Mouse (Mus musculus) cerebellum, adult 18-20 months (tissue): Measurements from ENCODE around the gene Mrpl39.

Experiments
- DNase-seq, 2 experiments: peaks; one replicate each; pipeline ENCODE4 v3.0.0; 2021

The Mrpl39 gene

DNA sequence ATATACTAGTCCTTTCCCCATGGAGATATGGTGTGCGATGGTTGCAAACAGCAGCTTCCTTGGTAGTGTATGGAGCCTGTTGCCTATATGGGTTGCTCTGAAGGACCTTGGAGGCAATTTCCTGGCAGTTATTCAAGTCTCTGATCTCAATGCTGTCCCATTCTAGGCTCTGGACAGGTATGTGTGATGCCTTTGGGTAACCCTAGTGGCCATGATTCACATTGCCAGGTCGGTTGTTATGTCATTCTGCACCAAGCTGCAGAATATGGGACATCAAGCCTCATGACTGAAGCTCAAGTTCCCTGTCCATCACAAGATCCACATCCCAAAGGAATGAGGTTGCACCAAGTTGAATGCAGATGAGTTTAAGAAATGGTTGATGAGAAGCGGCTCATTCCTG lies 1.8 kb upstream of the Mrpl39 start:
- no peak for DNase-seq

DNA sequence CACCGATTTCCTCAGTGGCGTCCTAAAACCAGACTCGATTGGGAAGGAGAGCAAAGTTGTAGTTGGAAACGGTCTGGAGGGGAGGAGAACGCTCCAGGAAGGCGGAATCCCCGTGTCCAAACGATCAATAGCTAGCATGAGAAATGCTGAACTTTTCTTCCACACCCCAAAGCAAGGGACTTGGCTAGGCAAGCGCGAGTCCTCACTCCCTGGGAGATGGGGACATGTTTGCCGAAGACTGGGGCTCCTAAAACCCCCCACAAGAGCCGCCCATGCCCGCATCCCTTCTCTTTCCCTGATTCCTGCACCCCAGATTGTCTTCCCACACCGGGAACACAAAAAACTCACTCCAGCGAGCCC lies 756 bp downstream of the Mrpl39 start:
- DNase-seq = no peak

DNA sequence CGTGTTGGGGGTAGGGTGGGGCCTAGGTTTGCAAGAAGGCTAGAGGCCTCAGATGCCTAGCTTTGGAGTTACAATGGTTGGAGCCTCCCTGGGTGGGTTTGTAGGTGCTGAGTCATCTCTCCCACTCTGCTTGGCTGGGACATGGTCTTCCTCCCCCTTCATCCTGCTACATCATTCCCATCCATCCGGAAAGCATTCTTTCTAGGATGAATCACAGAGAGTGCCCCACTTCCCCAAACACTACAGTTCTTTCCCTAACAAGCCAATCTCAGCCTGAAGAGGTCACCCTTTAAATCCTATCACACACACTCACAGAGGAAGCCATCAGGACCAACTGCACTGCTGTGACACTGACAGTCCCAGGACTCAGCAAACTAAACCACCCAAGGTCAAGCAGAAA lies 14.9 kb downstream of the Mrpl39 start:
- no peak for DNase-seq

DNA sequence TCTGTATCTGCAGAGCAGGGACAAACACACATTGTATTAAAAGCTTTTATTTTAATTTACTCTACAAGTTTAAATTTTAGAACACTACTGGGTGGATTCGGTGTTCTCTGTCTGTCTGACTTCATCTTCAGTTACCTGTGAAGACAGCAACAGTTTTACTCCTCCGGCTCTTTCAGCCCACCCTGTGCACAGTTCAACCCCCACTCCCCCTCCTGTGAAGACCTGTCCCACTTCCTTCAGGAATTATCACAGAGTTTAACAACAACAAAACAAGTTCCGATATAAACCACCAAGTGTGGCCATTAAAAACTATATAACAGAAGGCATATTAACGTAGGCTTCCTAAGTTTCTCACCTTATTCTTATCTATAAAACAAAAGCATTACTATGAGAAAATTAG lies 17.3 kb downstream of the Mrpl39 start:
- DNase-seq = no peak

DNA sequence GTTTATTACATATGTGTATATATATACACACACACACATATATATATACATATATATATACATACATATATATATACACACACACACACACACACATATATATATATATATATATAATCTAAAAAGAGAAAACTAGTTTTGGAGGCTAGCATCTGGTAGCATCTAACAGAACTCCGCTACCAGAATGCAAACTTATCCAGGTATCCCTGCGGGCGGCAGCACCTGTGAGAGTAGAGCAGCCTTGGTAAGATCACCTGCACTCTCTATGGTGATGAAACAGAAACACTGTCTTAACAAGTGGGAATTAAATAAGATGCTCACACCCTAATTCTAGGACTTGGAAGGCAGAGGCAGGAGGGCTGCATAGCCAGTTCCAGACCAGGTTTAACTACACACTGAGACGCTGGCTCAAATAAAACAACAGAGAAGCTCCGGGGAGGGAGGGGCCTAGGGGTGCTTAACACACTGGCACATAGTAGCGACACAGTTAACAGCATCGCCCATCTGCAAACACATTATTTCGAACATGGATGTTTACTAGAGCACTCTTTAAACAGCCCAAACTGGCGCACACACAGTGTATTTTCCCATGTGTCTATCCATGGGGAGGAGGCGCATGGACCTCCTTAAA lies 17.8 kb downstream of the Mrpl39 start:
- no peak for DNase-seq

DNA sequence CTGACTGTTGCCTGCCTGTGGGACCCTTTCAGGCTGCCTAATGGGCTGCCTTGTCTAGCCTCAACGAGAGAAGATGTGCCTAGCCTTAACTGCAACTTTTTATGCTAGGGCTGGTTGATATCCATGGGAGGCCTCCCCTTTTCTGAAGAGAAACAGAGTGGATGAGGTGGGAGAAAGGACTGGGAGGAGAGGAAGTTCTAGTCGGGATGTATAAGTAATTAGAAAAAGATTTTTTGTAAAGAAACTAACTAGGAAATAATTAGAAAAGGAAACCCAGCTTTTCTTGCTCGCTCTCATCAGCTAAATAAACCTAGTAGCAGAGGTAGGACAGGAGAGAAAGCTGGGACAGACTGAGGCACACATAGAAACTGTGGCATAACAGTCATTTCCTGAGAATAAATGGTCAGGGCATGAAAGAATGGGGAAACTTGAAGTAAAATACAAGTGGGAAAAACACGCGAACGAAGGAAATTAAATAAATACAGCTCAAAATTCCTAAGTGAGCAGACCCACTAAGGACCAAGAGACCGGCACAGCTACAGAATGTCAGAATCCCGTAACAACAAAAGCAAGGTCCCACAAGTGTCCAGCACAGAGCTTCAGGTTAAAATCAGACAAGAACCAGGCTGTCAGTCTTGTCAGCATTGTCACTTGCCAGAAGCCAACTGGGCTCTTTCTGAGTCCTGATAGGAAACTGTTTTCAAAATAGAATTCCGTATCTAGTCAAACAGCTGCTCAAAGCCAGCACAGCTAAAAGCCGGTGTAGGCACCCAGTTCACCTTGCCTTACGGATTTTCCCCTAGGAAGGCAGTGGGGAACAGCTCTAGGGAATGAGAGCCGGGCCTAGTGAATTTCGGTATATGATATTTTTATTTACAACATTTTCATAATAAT lies 18.6 kb downstream of the Mrpl39 start:
- no peak for DNase-seq

DNA sequence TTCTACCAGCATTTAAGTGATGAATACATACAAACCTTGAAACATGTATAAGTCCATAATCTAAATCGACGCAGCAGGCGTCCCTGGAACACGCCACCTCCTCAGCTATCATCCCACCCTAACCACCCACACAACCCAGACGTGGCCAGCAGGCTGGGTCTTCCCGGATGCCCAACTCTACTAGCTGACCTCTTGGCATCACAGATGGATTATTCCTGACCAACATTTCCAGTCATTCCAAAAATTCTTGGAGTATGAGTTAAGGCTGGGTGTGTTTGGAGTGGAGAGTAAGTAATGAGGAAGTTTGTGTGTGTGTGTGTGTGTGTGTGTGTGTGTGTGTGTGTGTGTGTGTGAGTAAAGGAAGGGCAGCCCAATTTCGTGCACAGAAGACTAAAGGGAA lies 19.3 kb downstream of the Mrpl39 start:
- DNase-seq = no peak

DNA sequence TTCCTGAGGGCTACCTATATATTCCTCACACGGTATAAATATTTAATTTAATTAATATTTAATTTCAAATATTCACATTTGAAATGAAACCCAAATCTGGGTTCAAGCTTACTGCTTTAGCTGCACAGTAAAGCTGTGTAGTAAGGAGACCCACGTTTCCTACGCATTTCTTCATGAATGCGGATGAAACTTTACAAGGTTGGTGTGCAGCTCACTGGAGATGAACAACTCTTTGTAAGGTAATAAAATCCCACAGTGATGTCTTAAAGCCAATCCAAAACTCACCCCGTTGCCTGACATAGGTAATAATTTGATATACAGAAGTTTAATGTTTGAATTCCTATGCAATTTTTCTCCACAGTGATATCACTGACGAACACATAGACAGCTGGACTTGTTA lies 20.6 kb downstream of the Mrpl39 start:
- no peak for DNase-seq

DNA sequence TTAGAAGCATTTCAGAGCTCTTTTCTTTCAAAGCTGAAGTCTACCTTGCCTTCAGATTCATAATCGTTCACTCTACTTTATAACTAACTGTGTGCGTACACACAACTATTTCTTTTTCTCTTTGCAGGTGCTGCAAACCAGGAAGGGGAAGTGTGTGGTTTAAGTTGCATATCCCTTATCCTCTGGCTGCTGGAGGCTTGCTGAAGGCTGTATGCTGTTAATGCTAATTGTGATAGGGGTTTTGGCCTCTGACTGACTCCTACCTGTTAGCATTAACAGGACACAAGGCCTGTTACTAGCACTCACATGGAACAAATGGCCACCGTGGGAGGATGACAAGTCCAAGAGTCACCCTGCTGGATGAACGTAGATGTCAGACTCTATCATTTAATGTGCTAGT lies 21.6 kb downstream of the Mrpl39 start:
- DNase-seq = no peak

DNA sequence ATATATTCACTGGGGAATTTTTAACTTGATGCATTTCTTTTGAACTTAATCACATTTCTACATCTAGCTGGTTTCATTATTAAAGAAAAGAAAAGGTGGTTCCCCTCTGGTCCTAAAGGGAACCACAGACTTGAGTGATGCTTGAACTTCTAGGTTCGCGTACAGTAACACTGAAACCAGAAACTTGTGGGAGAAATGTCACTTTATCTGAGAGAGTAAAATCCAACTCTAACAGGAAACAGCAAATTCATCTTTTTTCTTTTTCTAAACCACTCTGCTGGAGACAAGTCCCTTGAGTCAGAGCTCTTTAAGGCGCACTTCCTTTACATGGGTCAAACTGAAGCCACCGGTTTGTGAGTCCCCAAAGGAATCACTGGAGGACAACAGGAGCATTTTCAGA lies 22.4 kb downstream of the Mrpl39 start:
- DNase-seq = no peak

DNA sequence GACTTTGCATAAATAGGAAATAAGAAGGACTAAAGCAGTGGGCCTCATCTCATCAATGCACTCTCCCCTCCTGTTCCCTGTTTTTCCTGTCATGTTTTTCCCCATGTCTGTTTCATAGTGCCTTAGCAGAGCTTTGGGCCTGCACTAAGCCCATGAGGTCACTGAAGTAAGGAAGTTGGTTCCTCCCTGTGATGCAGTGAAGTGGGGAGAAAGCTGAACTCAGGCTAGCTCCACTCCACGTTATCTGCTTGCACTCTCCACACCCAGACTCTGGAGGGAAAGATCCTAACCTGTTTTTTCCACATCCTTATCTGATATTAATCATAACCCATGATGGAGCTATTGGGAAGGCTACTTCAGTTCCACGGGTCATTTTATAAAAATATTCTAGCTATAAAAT lies 26.9 kb downstream of the Mrpl39 start:
- no peak for DNase-seq

DNA sequence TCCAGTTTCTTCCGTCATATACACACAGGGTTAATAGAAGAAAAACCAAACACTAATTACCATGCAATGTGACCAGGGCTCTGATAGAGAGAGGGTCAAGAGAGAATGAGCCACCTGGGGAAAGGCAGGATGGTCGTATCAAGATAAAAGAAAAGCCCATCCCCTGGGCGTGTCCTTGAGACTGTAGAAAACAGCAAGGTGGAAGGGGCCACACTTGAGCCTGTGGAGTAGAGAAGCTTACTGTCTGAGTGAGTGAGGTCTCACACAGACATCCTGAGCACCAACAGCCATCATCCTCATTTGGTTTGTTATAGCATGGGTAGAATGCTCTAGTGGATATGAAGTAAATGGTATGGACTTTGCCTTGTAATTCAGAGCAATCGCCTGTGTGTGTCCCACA lies 27.7 kb downstream of the Mrpl39 start:
- DNase-seq = no peak

DNA sequence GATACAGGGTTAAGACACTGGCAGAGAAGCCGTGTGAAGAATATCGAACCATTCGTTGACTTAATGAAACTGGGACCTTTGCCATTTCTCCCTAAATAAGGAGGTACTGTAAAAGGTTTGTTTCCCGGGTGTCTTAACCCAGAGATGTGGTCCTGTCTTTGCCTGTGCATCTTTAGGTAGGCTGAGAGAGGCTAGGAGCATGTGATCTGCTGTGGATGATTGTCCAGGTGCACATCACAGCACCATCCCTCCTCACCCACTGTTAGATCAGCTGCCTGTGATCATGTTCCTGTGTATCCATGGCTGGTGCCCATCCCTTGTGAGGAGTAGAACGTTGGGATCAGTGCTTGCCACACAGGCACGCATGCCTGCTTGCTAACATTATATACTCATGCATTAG lies 29.0 kb downstream of the Mrpl39 start:
- DNase-seq = no peak

DNA sequence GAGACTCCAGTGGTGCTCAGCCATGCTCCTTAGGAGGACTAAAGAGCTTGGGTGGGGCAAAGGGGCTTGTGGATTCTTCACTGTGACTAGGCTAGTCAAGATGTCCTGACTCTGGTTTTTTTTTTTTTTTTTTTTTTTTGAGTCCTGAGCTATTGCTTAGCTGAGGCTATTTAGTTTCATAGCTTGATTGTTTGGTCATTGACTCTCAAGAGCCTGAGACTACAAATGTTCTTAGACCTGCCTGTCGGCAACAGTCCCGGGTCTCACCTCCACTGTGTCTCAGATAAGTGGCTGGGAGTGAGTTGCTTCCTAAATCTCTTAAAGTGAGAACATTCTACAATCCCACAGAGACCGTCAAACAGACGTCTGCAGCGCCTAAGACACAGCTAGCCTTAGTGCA lies 30.0 kb downstream of the Mrpl39 start:
- DNase-seq = no peak

DNA sequence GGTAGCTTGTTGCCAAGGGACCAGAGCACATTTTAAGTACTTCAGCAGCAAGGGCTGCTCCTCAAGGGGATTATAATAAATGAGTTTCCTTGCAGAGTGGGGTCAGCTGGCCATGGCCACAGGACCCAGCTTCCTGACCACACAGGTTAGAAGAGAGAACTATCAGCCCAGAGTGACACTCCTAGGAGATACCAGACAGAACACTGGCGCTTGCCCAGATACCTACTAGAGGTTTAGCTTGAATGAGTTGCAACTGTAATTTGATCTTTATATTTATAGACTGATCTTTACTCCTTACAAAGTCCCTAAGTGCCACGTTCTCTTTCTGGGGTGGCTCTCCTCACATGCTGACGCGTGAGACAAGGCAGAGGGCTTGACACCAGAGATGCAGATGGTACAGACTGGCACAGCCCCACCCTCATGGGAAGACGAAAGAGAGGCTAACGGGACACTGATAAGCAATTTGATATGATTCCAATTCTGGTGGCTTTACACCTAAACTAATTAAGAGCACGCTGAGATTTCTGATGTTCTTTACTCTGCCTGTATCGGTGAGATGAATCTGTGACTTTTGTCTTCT lies 30.8 kb downstream of the Mrpl39 start:
- no peak for DNase-seq

DNA sequence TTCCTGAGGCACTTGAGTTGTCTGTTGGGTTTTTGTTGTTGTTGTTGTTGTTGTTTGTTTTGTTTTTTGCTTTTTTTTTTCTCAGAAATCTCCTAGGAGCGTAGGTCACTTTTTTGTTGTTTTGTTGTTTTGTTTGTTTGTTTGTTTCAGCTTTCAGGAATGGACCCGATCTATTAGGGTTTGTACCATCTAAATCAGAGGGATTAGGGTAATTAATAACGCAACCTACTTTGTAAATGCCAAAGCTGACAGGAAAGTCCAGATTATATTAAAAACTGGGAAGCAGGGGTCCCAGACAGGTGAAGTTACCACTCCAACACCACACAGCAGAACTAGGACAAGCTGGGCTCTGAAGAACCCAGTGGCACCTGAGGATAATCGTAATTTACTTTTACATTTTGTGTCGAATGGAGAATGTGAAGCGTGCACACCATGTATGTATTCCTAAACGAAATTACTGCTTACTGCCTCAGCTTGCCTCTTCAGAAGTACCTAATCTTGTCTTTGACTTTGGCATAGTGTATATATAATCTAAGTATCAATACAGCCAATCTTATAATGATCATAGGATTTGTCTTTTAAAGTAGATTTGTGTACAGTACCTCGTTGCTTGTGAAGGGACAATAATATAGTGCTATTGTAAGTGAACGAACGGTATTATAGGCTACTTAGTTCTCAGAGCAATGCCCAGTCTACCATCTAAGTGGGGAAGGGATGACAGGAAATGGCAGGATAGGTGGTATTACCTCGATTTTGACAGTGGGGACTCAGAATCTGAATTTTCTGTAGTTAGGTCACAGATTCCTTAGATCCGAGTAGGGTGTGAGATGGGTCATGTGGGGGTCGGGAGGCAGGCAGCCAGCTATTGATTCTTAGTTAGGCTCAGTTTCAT lies 31.5 kb downstream of the Mrpl39 start:
- no peak for DNase-seq

DNA sequence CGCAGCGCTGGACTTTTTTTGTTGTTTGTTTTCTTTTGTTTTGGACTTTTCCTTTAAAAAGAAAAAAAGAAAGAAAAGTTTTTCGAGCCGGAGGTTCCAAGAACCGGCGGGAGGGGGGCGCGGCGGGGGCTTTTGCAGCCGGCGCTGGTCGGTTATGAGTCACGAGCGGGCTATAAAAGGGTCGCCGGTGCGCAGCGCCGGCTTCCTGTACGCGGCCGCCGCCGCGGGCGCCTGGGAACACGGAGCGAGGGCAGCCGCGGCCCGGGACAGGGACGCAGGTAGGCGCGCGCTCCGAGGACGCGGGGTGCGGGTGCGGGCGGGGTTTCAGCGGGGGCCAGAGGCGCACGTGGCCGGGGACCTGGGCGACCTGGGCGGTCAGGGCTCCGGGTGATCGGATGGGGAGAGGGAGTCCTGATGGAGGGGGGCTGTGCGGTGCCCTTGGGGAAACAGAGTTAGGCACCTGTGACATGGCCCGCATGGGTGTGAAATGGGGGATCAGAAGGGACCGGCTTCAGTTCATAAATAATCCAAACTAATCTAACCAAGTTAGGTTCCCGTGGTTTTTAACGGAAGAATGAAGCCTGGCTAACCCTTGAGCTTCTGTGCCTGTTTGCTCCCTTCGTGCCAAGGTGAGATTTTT lies 32.3 kb downstream of the Mrpl39 start:
- DNase-seq = peak in 1 of 2 experiments; percentile 17

DNA sequence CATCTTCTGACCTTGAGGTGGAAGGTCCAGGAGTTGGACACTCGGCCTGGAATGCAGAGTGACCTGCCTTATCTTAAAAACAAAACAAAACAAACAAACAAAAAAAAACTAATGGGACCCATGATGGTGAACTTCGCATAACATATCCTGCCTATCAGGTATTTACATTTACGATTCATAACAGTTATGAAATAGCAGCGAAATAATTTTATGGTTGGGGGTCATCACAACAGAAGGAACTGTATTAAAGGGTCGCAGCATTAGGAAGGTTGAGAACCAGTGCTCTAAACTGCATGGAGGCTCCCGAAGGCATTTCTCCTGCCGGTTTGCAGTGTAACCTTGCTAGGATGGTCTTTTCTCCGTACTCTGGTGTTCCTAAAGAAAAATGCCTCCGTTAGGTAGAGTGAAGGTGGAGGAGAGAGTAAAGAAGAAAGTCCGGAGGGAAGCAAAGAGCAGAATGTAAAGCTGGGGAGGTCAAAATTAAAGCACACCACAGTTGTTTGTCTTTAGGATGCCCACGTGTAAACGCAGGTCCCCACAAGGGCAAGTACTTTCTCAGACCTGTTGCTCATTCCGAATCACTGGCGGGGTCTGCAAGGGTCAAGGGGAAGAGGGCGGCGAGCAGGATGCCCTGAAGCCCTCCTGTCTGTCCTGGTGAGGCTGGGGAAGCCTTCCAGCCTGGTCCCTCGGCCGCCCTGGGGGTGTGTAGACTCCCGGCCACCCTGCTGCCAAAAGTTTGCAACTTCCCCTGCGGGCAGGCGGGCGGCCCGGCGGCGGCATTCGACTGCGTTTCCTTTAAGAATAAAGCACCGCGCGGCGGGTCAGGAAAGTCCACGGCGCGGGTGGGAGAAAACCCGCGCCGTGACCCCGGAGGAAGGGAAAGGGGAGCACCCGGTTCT lies 33.1 kb downstream of the Mrpl39 start:
- DNase-seq = no peak

DNA sequence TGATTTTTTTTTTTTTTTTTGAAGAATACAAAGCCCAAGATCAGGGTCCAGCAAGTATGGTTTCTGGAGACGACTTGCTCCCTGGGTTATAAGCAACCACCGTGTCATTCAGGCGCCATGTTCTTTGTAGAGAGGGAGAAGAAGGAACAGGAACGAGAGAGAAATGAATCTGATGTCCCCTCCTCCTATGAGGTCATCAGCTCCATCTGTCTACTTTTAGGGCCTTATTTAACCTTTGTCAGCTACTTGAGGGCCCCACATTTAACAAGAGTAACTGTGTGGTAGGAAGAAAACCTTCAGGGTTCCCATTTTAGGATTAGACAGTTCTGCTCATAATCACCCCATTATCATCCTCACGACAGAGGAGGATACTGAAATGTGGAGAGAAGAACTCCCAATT lies 34.5 kb downstream of the Mrpl39 start:
- DNase-seq = no peak

DNA sequence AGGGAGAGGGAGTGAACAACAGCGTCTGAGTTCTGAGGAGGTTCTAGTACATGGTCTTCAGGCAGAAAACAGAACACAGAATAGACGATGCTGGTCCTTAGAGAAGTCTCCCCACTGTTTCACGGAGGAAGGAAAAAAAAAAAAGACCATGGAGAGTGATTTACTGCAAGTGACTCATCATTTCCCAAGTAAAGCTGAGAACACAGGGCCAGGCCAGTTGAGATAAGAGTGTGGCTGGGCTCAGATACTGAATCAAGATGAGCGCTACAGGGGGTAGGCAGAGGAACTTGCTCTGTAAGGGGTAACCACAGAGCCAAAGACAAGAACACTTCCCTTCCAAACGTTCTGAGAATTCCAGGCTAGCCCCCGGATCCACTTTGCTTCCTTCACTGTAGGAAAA lies 36.8 kb downstream of the Mrpl39 start:
- no peak for DNase-seq

DNA sequence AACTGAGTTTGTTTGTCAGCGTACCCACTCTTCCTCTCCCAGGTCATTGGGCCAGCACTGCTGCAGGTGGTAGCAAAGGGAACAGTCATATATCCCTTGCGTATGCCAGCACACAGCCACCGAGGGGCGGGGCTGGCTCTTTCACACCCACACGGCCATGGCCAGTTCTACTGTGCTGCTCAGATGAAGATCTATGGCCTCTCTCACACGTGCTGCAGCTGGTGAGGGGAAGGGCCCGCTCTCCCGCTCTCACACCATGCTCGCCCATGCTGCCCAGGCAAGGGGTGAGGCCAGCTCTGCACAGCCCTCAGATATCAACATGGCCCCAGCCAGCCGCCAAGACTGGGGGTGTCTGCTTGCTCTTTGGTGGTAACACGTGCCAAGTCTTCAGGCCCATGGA lies 39.4 kb downstream of the Mrpl39 start:
- DNase-seq = no peak

DNA sequence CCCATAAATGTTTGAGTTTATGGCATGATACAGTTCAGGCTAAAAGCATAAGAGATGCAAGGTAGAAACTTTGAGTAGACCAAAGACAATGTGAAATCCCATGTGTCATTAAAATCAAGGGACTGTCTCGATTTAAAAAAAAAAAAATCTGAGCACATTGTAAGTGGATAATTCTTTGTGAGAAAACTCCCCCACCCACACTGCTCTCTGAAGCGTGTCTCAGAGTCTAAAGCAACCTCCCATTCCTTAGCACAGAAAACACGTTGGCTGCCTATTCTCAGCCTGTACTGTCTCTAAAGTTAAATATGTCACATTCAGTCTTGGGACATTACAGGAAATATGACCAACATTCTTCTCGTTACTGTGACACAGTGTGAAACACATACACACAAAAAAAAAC lies 53.6 kb downstream of the Mrpl39 start:
- DNase-seq = no peak
